Mouse (Mus musculus) embryonic fibroblast, embryonic 13.5 days (primary cell): ENCODE results near the gene Dus4l. TPM values are rescaled to one million over a fixed set of nuclear protein-coding genes. Genes with fewer than 3 reads are reported as not detected.

ENCODE experiments used
- H3K27ac ChIP-seq: 2 replicates; pipeline ENCODE4 v1.5.1; 2012; ENCODE audit warnings: low read length, control low read depth, inconsistent platforms; ENCODE audit not compliant: insufficient read depth
- H3K4me1 ChIP-seq: 2 replicates; pipeline ENCODE4 v1.6.1; 2011; ENCODE audit warnings: low read length; ENCODE audit not compliant: control insufficient read depth, insufficient read depth
- H3K4me3 ChIP-seq: 2 replicates; pipeline ENCODE4 v1.5.1; 2011; ENCODE audit warnings: mild to moderate bottlenecking, control low read depth, low read length; ENCODE audit not compliant: insufficient read depth
- CTCF ChIP-seq: IDR thresholded peaks from 2 replicates; pipeline ENCODE4 v1.5.1; 2011; ENCODE audit warnings: mild to moderate bottlenecking, control low read depth, low read length, moderate library complexity, borderline replicate concordance; ENCODE audit not compliant: insufficient read depth
- POLR2A ChIP-seq: IDR thresholded peaks from 2 replicates; pipeline ENCODE4 v1.6.1; 2011; ENCODE audit warnings: low read depth, mild to moderate bottlenecking, control low read depth, low read length, moderate library complexity
- polyA plus RNA-seq: library from polyadenylated mRNA; stranded (reverse); fragments of >200 nt; gene quantifications from 2 replicates; pipeline ENCODE4 v1.2.4, GENCODE M21; 2011; ENCODE audit warnings: low read depth; ENCODE audit not compliant: missing spikeins, insufficient read length

The Dus4l gene
- polyA plus RNA-seq, 1 experiment, result 14.0 TPM

DNA sequence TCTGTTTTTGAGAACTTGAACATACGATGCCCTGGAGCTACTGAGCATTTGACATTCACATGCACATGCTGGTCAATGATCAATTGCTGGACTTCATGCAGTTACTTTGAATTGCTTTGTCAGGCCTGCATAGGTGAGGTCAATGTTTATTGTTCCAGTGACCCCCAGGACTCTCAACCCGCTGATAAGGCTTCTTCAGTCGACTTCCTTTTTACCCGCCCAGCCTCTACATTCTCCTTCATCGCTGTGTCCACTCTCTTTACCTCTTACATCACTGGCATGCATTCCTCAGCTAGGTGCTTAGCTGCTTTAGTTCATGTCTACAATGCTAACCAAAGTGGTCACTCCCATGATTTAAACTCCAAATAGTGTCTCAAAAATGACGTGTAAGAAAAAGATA, 51.0 kb downstream of the Dus4l start:
- TF ChIP-seq POLR2A, result no peak
- no peak overlapping the region for H3K27ac ChIP-seq
- H3K4me3 ChIP-seq, result no peak overlapping the region
- no peaks in the 10 kb centered on the region for H3K4me1 ChIP-seq

DNA sequence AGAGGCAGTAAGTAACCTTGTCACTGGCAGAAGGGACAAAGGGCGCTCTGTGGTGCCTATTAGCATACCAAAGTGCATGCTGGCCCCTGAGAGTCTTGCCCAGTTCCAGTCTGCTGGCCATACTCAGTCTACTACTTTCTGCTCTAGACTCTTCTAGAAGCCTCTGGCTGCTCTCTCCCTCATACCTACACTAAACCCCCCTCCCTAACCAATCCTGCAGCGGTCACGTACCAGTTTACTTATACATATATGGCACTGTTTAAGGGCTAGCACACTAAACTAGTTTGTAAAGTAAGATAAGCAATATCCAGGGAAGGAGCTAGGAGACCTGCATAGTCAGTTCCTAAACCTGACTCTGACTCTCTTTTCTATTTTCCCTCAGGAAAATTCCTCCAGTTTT, 60.3 kb downstream of the Dus4l start:
- Histone ChIP-seq H3K4me3 (no peak overlapping the region), H3K27ac (no peak overlapping the region)
- no peak for TF ChIP-seq CTCF
- TF ChIP-seq POLR2A, result no peak

DNA sequence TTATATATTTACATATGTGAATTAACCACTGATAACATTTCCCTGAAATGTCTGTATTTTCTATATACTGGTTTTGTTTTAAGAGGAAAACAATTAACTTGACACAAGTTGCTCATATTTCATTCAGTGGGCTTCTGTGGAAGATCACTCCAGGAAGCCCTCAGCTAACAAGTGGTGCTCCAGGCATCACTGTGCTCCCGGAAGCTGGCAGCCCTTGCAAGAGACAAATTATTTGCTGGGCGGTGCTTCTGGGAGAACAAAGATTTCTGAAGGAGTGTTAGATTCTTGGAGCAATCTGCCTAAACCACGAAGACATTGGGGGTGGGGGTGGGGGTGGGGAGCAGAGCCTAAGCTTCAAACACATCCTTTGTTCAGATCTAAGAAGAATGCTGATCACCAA, 62.6 kb downstream of the Dus4l start:
- Histone ChIP-seq H3K4me1 (peaks cover 2% of the 10 kb centered on the region; the same call in 1 of the 2 replicates), H3K4me3 (no peak overlapping the region), H3K27ac (no peak overlapping the region; the same call in 1 of the 2 replicates)
- TF ChIP-seq CTCF, result no peak
- TF ChIP-seq POLR2A, result no peak

More for the DNA sequence above, 60.3 kb downstream of the Dus4l start:
- peaks cover 2% of the 10 kb centered on the region; the same call in 1 of the 2 replicates for H3K4me1 ChIP-seq

Other genes starting within 250 kb of the Dus4l start
- 16.2 and 21.8 TPM in 2 replicates for gene Cbll1, start 155.2 kb downstream of the Dus4l start, polyA plus RNA-seq
- gene Slc26a4, start 94.9 kb downstream of the Dus4l start, polyA plus RNA-seq, result not detected in 2 replicates
- gene Bcap29, start 20.2 kb downstream of the Dus4l start, polyA plus RNA-seq, result 31.7 and 32.2 TPM in 2 replicates
- gene Cog5, start within 50 bp of the Dus4l start, polyA plus RNA-seq, result 34.7 and 48.3 TPM in 2 replicates
- gene Gpr22, start 59.1 kb upstream of the Dus4l start, polyA plus RNA-seq, result not detected in 2 replicates